Mouse (Mus musculus): ENCODE results near the gene Adnp.

The Adnp gene

DNA sequence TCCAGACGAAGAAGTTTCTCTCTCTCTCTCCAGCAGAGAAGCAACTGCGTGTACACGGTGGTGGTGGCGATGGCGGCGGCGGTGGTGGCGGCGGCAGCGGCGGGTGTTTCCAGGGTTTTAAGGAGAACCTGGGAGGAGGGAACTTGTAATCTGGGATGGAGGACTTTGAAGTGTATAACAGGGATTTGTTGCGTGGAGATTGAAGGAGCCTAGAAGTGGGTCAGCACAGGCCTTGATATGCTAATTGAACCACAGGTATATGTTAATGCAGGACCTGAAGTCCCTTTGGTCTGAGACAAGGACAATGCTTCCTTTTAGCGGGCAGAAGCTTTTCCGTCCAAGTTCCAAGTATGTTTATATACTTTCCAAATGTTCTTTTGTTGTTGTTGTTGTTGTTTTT, 50.6 kb downstream of the Adnp start:
- DNase-seq (ENCODE audit: low spot score): no peak

- DNase-seq (ENCODE audit: low spot score): no peak
Measured at GRCm38 (mm10) chr2:168155666-168156065, 51.2 kb downstream of the Adnp start.

DNA sequence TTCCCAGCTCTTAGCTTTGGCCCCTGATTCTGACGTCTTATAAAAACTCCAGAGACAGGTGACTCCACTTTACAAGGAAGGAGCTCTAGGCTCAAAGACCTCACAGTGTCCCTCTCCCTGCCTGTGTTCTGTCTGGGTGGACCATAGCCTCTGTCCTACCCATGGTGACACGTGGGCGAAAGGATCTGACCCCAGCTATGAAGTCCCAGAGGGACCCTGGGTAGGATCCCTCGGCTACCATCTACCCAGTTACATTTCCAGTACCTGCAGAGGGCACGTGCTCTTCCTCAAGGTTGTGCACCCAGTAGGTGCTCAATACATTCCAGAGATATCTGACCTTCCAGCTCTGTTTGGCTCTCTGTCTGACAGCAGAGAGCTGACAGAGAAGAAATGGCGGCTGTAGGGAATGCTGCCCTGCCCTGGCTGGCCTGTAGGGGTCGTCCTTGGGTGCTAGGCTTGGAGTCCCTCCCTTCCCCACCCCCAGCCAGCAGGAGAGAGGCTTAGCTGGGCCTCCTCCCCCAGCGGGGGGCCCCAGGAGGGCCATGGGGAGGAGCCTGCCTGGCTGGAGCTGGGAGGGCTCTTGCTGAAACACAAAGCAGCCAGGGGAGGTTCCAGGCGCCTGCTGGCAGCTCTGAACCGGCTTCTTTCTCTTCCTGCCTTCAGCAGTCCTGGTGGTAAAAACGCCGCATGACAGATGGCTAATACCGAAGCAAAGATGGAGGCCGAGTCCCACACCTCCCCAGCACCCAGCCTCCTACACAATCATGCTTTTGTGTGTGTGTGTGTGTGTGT, 52.6 kb downstream of the Adnp start:
- peak; percentile 91 for DNase-seq (ENCODE audit: low spot score)

DNA sequence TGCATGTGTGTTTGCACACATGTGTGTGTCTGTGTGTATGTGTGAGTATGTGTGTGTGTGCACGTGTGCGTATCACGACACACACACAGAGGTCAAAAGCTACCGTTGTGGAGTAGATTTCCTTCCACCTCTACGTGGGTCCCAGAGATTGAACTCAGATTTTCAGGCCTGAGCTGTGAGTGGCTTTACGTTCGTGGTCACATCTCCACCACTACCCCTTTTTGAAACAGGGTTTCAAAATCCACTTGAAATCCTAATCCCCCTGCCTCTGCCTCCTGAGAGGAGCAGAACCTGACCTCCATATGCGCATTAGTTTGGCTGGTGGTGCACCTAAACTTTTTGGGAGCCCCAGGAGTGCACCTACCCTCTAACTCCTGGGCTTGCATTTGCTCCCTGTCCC, 57.7 kb downstream of the Adnp start:
- no peak for DNase-seq (ENCODE audit: low spot score)

GRCm38 (mm10) chr2:168147722-168148432, 59.0 kb downstream of the Adnp start:
- no peak for DNase-seq (ENCODE audit: low spot score)

GRCm38 (mm10) chr2:168145437-168145836, 61.5 kb downstream of the Adnp start:
- DNase-seq (ENCODE audit: low spot score): no peak

DNA sequence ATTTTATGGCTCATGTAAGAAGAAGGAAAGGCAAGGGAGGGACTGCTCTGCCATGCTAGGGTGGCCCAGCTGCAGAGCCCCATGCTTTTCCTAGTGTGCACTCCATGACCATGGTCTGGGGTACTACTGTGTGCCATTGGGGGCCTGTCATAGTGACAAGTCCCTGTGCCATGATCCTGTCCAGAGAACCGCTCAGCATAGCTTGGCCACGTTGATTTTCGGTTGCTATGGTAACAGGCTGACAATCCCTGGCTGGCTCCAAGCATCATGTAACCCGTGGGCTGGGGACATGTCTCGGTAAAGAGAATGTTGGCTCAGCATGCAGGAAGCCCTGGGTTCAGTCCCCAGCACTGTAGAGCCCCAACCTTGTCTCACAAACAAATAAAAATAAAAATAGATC, 63.1 kb downstream of the Adnp start:
- no peak for DNase-seq (ENCODE audit: low spot score)

GRCm38 (mm10) chr2:168137161-168137560, 69.8 kb downstream of the Adnp start:
- DNase-seq (ENCODE audit: low spot score): no peak
